Mouse (Mus musculus) hindbrain, embryonic 13.5 days (tissue): ENCODE results near the gene 3110082I17Rik. TPM values are rescaled to one million over a fixed set of nuclear protein-coding genes. Genes with fewer than 3 reads are reported as not detected.

Source experiments
- ATAC-seq: fragments of 200-750 bp; cut with Nextera tagmentation; 2 replicates; pipeline ENCODE4 v1.8.0; 2017; ENCODE audit warnings: moderate TSS enrichment; ENCODE audit not compliant: low FRiP score
- H3K27ac ChIP-seq: fragments of 300-500 bp; sonication (generic); 2 replicates; pipeline ENCODE4 v1.5.1; 2015; ENCODE audit warnings: inconsistent platforms, mild to moderate bottlenecking, moderate library complexity
- H3K27me3 ChIP-seq: fragments of 300-500 bp; sonication (generic); 2 replicates; pipeline ENCODE4 v1.6.1; 2015; ENCODE audit warnings: mild to moderate bottlenecking, inconsistent platforms
- H3K36me3 ChIP-seq: fragments of 300-500 bp; sonication (generic); 2 replicates; pipeline ENCODE4 v1.6.1; 2015; ENCODE audit warnings: mild to moderate bottlenecking, inconsistent platforms
- H3K4me1 ChIP-seq: fragments of 300-500 bp; sonication (generic); replicated peaks from 2 replicates; pipeline ENCODE4 v1.6.1; 2015; ENCODE audit warnings: inconsistent platforms
- H3K4me2 ChIP-seq: fragments of 300-500 bp; sonication (generic); 2 replicates; pipeline ENCODE4 v1.6.1; 2015; ENCODE audit warnings: inconsistent platforms, mild to moderate bottlenecking, moderate library complexity
- H3K4me3 ChIP-seq: fragments of 300-500 bp; sonication (generic); 2 replicates; pipeline ENCODE4 v1.5.1; 2015; ENCODE audit warnings: mild to moderate bottlenecking, inconsistent platforms
- H3K9ac ChIP-seq: fragments of 300-500 bp; sonication (generic); 2 replicates; pipeline ENCODE4 v1.6.1; 2015; ENCODE audit warnings: mild to moderate bottlenecking, inconsistent platforms
- H3K9me3 ChIP-seq: fragments of 300-500 bp; sonication (generic); 2 replicates; pipeline ENCODE4 v1.6.1; 2016; ENCODE audit warnings: inconsistent platforms
- WGBS: fragments of 180-500 bp; shearing (Covaris S2); methylation state at CpG from one replicate; pipeline ENCODE4 v1.1.7; 2015; 5-methylcytosine and 5-hydroxymethylcytosine counted together
- polyA plus RNA-seq: library from polyadenylated mRNA; unstranded; fragments of >200 nt; fragmentation: Nextera tagmentation; extraction: Ambion mirVana; gene quantifications from 2 replicates; pipeline ENCODE4 v1.2.1, GENCODE M21; 2015

Gene 3110082I17Rik
- polyA plus RNA-seq, 1 experiment from 2014 or later, result 16.2 TPM

- Histone ChIP-seq H3K4me1 (peaks cover 39% of the 10 kb centered on the region), H3K9me3 (no peaks in the 10 kb centered on the region), H3K27ac (no peak overlapping the region), H3K36me3 (no peaks in the 10 kb centered on the region), H3K27me3 (no peaks in the 10 kb centered on the region), H3K9ac (no peak overlapping the region), H3K4me3 (no peak overlapping the region), H3K4me2 (no peak overlapping the region)
- ATAC-seq, result no peak
- 73% methylated on average over 11 of the region's 11 CpGs for WGBS
These were observed 93.8 kb downstream of the 3110082I17Rik start for GRCm38 (mm10) chr5:139366484-139366883.

GRCm38 (mm10) chr5:139365827-139366226, 94.5 kb downstream of the 3110082I17Rik start:
- Histone ChIP-seq H3K4me1 (peaks cover 32% of the 10 kb centered on the region), H3K4me2 (no peak overlapping the region), H3K9me3 (no peaks in the 10 kb centered on the region), H3K27me3 (no peaks in the 10 kb centered on the region), H3K27ac (no peak overlapping the region), H3K36me3 (0 out of 2 replicates have a peak, but pooled peaks cover 3% of the 10 kb centered on the region), H3K4me3 (no peak overlapping the region), H3K9ac (no peak overlapping the region)
- ATAC-seq, result no peak
- 78% methylated on average over 1 of the region's 1 CpGs for WGBS

GRCm38 (mm10) chr5:139364911-139365571, 95.3 kb downstream of the 3110082I17Rik start:
- 36% methylated on average over 5 of the region's 5 CpGs for WGBS
- Histone ChIP-seq H3K4me2 (peak overlapping the region; percentile 20; the same call in 1 of the 2 replicates), H3K27me3 (no peaks in the 10 kb centered on the region), H3K9me3 (no peaks in the 10 kb centered on the region), H3K4me1 (peaks cover 25% of the 10 kb centered on the region), H3K4me3 (no peak overlapping the region), H3K9ac (peak overlapping the region; percentile 30; the same call in 1 of the 2 replicates), H3K27ac (peak overlapping the region; percentile 9), H3K36me3 (0 out of 2 replicates have a peak, but pooled peaks cover 7% of the 10 kb centered on the region)
- peak; percentile 44; the same call in 1 of the 2 replicates for ATAC-seq

- 42% methylated on average over 12 of the region's 12 CpGs for WGBS
- Histone ChIP-seq H3K4me1 (peaks cover 20% of the 10 kb centered on the region), H3K4me3 (no peak overlapping the region), H3K27ac (peak overlapping the region; percentile 9), H3K27me3 (no peaks in the 10 kb centered on the region), H3K9me3 (no peaks in the 10 kb centered on the region), H3K36me3 (0 out of 2 replicates have a peak, but pooled peaks cover 7% of the 10 kb centered on the region), H3K9ac (peak overlapping the region; percentile 30; the same call in 1 of the 2 replicates), H3K4me2 (no peak overlapping the region)
- ATAC-seq, result peak; percentile 74
These were observed 95.9 kb downstream of the 3110082I17Rik start for GRCm38 (mm10) chr5:139364260-139364910.

- Histone ChIP-seq H3K36me3 (0 out of 2 replicates have a peak, but pooled peaks cover 7% of the 10 kb centered on the region), H3K27ac (no peak overlapping the region), H3K4me2 (no peak overlapping the region), H3K4me3 (no peak overlapping the region), H3K4me1 (peaks cover 19% of the 10 kb centered on the region), H3K27me3 (no peaks in the 10 kb centered on the region), H3K9ac (no peak overlapping the region), H3K9me3 (no peaks in the 10 kb centered on the region)
- ATAC-seq, result no peak
- WGBS, result 71% methylated on average over 7 of the region's 7 CpGs
These were observed 96.5 kb downstream of the 3110082I17Rik start for GRCm38 (mm10) chr5:139363858-139364257.

- H3K27me3 ChIP-seq, result no peaks in the 10 kb centered on the region
- H3K4me1 ChIP-seq, result peaks cover 10% of the 10 kb centered on the region
- H3K9ac ChIP-seq, result no peak overlapping the region
- H3K36me3 ChIP-seq, result 0 out of 2 replicates have a peak, but pooled peaks cover 7% of the 10 kb centered on the region
- H3K9me3 ChIP-seq, result no peaks in the 10 kb centered on the region
- no peak for ATAC-seq
- H3K27ac ChIP-seq, result no peak overlapping the region
- no peak overlapping the region for H3K4me3 ChIP-seq
- H3K4me2 ChIP-seq, result no peak overlapping the region
- WGBS, result 96% methylated on average over 5 of the region's 5 CpGs
These were observed 101.1 kb downstream of the 3110082I17Rik start for GRCm38 (mm10) chr5:139359244-139359643.

- H3K36me3 ChIP-seq, result 0 out of 2 replicates have a peak, but pooled peaks cover 7% of the 10 kb centered on the region
- no peak overlapping the region for H3K4me3 ChIP-seq
- WGBS, result 89% methylated on average over 2 of the region's 2 CpGs
These were observed 101.7 kb downstream of the 3110082I17Rik start for GRCm38 (mm10) chr5:139358653-139359052.

GRCm38 (mm10) chr5:139355235-139355772, 105.0 kb downstream of the 3110082I17Rik start:
- H3K36me3 ChIP-seq, result 0 out of 2 replicates have a peak, but pooled peaks cover 1% of the 10 kb centered on the region
- H3K27ac ChIP-seq, result no peak overlapping the region
- H3K9ac ChIP-seq, result no peak overlapping the region
- WGBS, result 37% methylated on average over 19 of the region's 19 CpGs
- ATAC-seq, result 0 out of 2 replicates have a peak, but pooled peaks have one; percentile 26
- H3K4me3 ChIP-seq, result no peak overlapping the region
- H3K27me3 ChIP-seq, result peaks cover 19% of the 10 kb centered on the region
- H3K4me1 ChIP-seq, result peaks cover 21% of the 10 kb centered on the region
- no peaks in the 10 kb centered on the region for H3K9me3 ChIP-seq
- no peak overlapping the region for H3K4me2 ChIP-seq

More at GRCm38 (mm10) chr5:139358653-139359052, 101.7 kb downstream of the 3110082I17Rik start:
- Histone ChIP-seq H3K27ac (no peak overlapping the region), H3K27me3 (no peaks in the 10 kb centered on the region), H3K4me2 (no peak overlapping the region), H3K9ac (no peak overlapping the region; the same call in 1 of the 2 replicates), H3K9me3 (no peaks in the 10 kb centered on the region), H3K4me1 (peaks cover 10% of the 10 kb centered on the region)
- no peak for ATAC-seq

GRCm38 (mm10) chr5:139353946-139354345, 106.4 kb downstream of the 3110082I17Rik start:
- Histone ChIP-seq H3K9ac (no peak overlapping the region), H3K9me3 (no peaks in the 10 kb centered on the region), H3K27me3 (peaks cover 28% of the 10 kb centered on the region), H3K4me3 (no peak overlapping the region), H3K36me3 (no peaks in the 10 kb centered on the region), H3K4me1 (peaks cover 21% of the 10 kb centered on the region), H3K27ac (no peak overlapping the region), H3K4me2 (no peak overlapping the region)
- WGBS, result 88% methylated on average over 11 of the region's 11 CpGs
- ATAC-seq, result no peak

GRCm38 (mm10) chr5:139353496-139353895, 106.8 kb downstream of the 3110082I17Rik start:
- Histone ChIP-seq H3K9me3 (no peaks in the 10 kb centered on the region), H3K9ac (no peak overlapping the region), H3K36me3 (no peaks in the 10 kb centered on the region), H3K4me2 (no peak overlapping the region), H3K4me1 (peaks cover 21% of the 10 kb centered on the region), H3K27ac (no peak overlapping the region), H3K27me3 (peaks cover 28% of the 10 kb centered on the region), H3K4me3 (no peak overlapping the region)
- no peak for ATAC-seq
- 63% methylated on average over 10 of the region's 10 CpGs for WGBS

GRCm38 (mm10) chr5:139352317-139352716, 108.0 kb downstream of the 3110082I17Rik start, which contains the start of gene Cyp2w1:
Gene Cyp2w1, plus strand, starts transcription at chr5:139352617.
- 0 out of 2 replicates have a peak within 1 kb of the TSS, but pooled peaks have one; percentile 24 for H3K9ac ChIP-seq
- no peak within 1 kb of the TSS for H3K27ac ChIP-seq
- 74% methylated on average over 6 of the region's 6 CpGs for WGBS
- no peaks in the 10 kb centered on the region for H3K9me3 ChIP-seq
- H3K4me3 ChIP-seq, result no peak within 1 kb of the TSS
- H3K4me2 ChIP-seq, result no peak within 1 kb of the TSS
- H3K36me3 ChIP-seq, result no peaks in the 10 kb centered on the region
- H3K27me3 ChIP-seq, result peaks cover 28% of the 10 kb centered on the region
- no peak for ATAC-seq
- peaks cover 16% of the 10 kb centered on the region for H3K4me1 ChIP-seq

- Histone ChIP-seq H3K4me1 (peaks cover 14% of the 10 kb centered on the region; the same call in 1 of the 2 replicates), H3K9me3 (no peaks in the 10 kb centered on the region), H3K4me2 (no peak overlapping the region), H3K36me3 (no peaks in the 10 kb centered on the region), H3K27ac (no peak overlapping the region), H3K9ac (0 out of 2 replicates have a peak overlapping the region, but pooled peaks have one; percentile 19), H3K27me3 (peaks cover 32% of the 10 kb centered on the region), H3K4me3 (no peak overlapping the region)
- 34% methylated on average over 8 of the region's 8 CpGs for WGBS
- no peak for ATAC-seq
These were observed 108.7 kb downstream of the 3110082I17Rik start for GRCm38 (mm10) chr5:139351628-139352027.
